ENCODE assay signal across 8 mouse cellular contexts in genomic region chr8:70172043-70172681, GRCm38 (mm10). TPM values are rescaled to one million over a fixed set of nuclear protein-coding genes. Genes with fewer than 3 reads are reported as not detected.
A peak's percentile ranks its signal among the peaks of the same experiment; 100 is the strongest.
DNase-seq lines count a peak whose midpoint lies in the region; ATAC-seq and TF ChIP-seq lines count a peak whose summit lies in the region.

Gene Tmem161a (plus strand): TSS chr8:70172356.

- H3K4me2 ChIP-seq in embryonic facial prominence, embryonic 15.5 days (replicated peaks) = peak within 1 kb of the TSS; percentile 55
- H3K4me2 ChIP-seq in limb, embryonic 14.5 days (replicated peaks; ENCODE audit: low read depth, low read length, severe bottlenecking) = peak within 1 kb of the TSS; percentile 60
- peak within 1 kb of the TSS; percentile 50 for H3K4me2 ChIP-seq in midbrain, postnatal 0 days (ENCODE audit: low read depth, low read length, poor library complexity, severe bottlenecking)

- peaks cover 4% of the 10 kb centered on the region; the same call in 1 of the 2 replicates for H3K4me1 ChIP-seq in bone marrow, adult 2 months (ENCODE audit: control insufficient read depth, insufficient read depth, low read length)
- peaks cover 20% of the 10 kb centered on the region for H3K4me1 ChIP-seq in embryonic facial prominence, embryonic 15.5 days
- peaks cover 7% of the 10 kb centered on the region for H3K4me1 ChIP-seq in limb, embryonic 14.5 days (ENCODE audit: control insufficient read depth, insufficient read depth, low read length)
- H3K4me1 ChIP-seq in midbrain, postnatal 0 days (ENCODE audit: insufficient read depth, low read length) = peaks cover 6% of the 10 kb centered on the region; the same call in 1 of the 2 replicates

- peak; percentile 94 for ATAC-seq in embryonic facial prominence, embryonic 15.5 days (ENCODE audit: insufficient number of reproducible peaks, low FRiP score, low TSS enrichment, low read depth)
- peak; percentile 96 for ATAC-seq in limb, embryonic 14.5 days (ENCODE audit: low FRiP score, low read depth)
- ATAC-seq in midbrain, postnatal 0 days (ENCODE audit: low FRiP score) = peak; percentile 92

- peak; percentile 83; the same call in 1 of the 2 replicates for TF ChIP-seq POLR2A in bone marrow, adult 2 months (IDR thresholded peaks at IDR 0.05; ENCODE audit: borderline replicate concordance, control insufficient read depth, low read depth, low read length)
- peak; percentile 78; the same call in 1 of the 2 replicates for TF ChIP-seq POLR2A in limb, embryonic 14.5 days (IDR thresholded peaks at IDR 0.05; ENCODE audit: borderline replicate concordance, extremely low read depth, insufficient read depth, insufficient read length)

- TF ChIP-seq CTCF in bone marrow, adult 2 months (IDR thresholded peaks at IDR 0.05; ENCODE audit: control insufficient read depth, insufficient read depth, low read length) = peak; percentile 9; the same call in 1 of the 2 replicates
- no peak for TF ChIP-seq CTCF in midbrain, postnatal 0 days (IDR thresholded peaks at IDR 0.05)

- peak within 1 kb of the TSS; percentile 80 for H3K4me3 ChIP-seq in bone marrow, adult 2 months (replicated peaks; ENCODE audit: control insufficient read depth, low read depth, low read length)
- peak within 1 kb of the TSS; percentile 56 for H3K4me3 ChIP-seq in embryonic facial prominence, embryonic 15.5 days (replicated peaks)
- H3K4me3 ChIP-seq in limb, embryonic 14.5 days (replicated peaks; ENCODE audit: low read length) = peak within 1 kb of the TSS; percentile 66
- peak within 1 kb of the TSS; percentile 56 for H3K4me3 ChIP-seq in midbrain, postnatal 0 days (ENCODE audit: low read depth, low read length)

- 2% methylated on average over 27 of the region's 27 CpGs for WGBS in bone marrow, adult 2 months
- 2% methylated on average over 27 of the region's 27 CpGs for WGBS in embryonic facial prominence, embryonic 15.5 days
- 3% methylated on average over 27 of the region's 27 CpGs for WGBS in limb, embryonic 14.5 days
- 2% methylated on average over 27 of the region's 27 CpGs for WGBS in midbrain, postnatal 0 days

- H3K36me3 ChIP-seq in embryonic facial prominence, embryonic 15.5 days = peaks cover 10% of the 10 kb centered on the region; the same call in 1 of the 2 replicates
- H3K36me3 ChIP-seq in limb, embryonic 14.5 days (ENCODE audit: control insufficient read depth, insufficient read depth, low read length) = peaks cover 8% of the 10 kb centered on the region
- H3K36me3 ChIP-seq in midbrain, postnatal 0 days (ENCODE audit: insufficient read depth, low read length) = no peaks in the 10 kb centered on the region

- H3K9ac ChIP-seq in embryonic facial prominence, embryonic 15.5 days = peak within 1 kb of the TSS; percentile 57
- peak within 1 kb of the TSS; percentile 79 for H3K9ac ChIP-seq in limb, embryonic 14.5 days (ENCODE audit: low read depth, low read length, severe bottlenecking)
- peak within 1 kb of the TSS; percentile 62 for H3K9ac ChIP-seq in midbrain, postnatal 0 days (replicated peaks; ENCODE audit: low read length, poor library complexity, severe bottlenecking)

- no peak within 1 kb of the TSS for H3K27ac ChIP-seq in bone marrow, adult 2 months (ENCODE audit: control insufficient read depth, insufficient read depth, low read depth, low read length, poor library complexity)
- peak within 1 kb of the TSS; percentile 39; the same call in 1 of the 2 replicates for H3K27ac ChIP-seq in embryonic facial prominence, embryonic 15.5 days (replicated peaks)
- H3K27ac ChIP-seq in limb, embryonic 14.5 days (replicated peaks; ENCODE audit: low read depth, low read length) = 0 out of 2 replicates have a peak within 1 kb of the TSS, but pooled peaks have one; percentile 20
- H3K27ac ChIP-seq in midbrain, postnatal 0 days (ENCODE audit: low read depth, low read length) = peak within 1 kb of the TSS; percentile 39; the same call in 1 of the 2 replicates

- H3K27me3 ChIP-seq in embryonic facial prominence, embryonic 15.5 days = no peaks in the 10 kb centered on the region
- no peaks in the 10 kb centered on the region for H3K27me3 ChIP-seq in limb, embryonic 14.5 days (ENCODE audit: control insufficient read depth, insufficient read depth, low read length)
- H3K27me3 ChIP-seq in midbrain, postnatal 0 days (ENCODE audit: insufficient read depth, low read length) = no peaks in the 10 kb centered on the region

- no peaks in the 10 kb centered on the region for H3K9me3 ChIP-seq in embryonic facial prominence, embryonic 15.5 days (replicated peaks)
- no peaks in the 10 kb centered on the region for H3K9me3 ChIP-seq in limb, embryonic 14.5 days (ENCODE audit: control insufficient read depth, low read length)
- H3K9me3 ChIP-seq in midbrain, postnatal 0 days (ENCODE audit: low read length) = no peaks in the 10 kb centered on the region

- peak; percentile 97 for DNase-seq in 416B (ENCODE audit: low read depth)
- peak; percentile 95 for DNase-seq in heart, adult 8-10 months (ENCODE audit: low spot score)
- peak; percentile 96 for DNase-seq in kidney, adult 9 months
- peak; percentile 97 for DNase-seq in limb, embryonic 14.5 days (ENCODE audit: low spot score)
- DNase-seq in midbrain, postnatal 0 days (ENCODE audit: low spot score) = peak; percentile 96
- peak; percentile 75 to 76 for DNase-seq in spleen, postnatal 14 days (ENCODE audit: low spot score in 2 of 2)

RNA-seq across cellular contexts. Expression of gene Tmem161a, which starts in this region (rescaled TPM):
- polyA plus RNA-seq in bone marrow, adult 2 months (2011; ENCODE audit: insufficient read depth, insufficient read length, low replicate concordance, missing spikeins) = 10.8 and 22.0 TPM in 2 replicates
- polyA plus RNA-seq in embryonic facial prominence, embryonic 15.5 days (2015; fragmentation: Nextera tagmentation; extraction: Ambion mirVana) = 76.4 and 77.3 TPM in 2 replicates
- total RNA-seq in heart, adult 8-10 months (2022) = 100 to 1,000 TPM in 3 of 4 experiments, 10 to 100 TPM in 1; 93.6 to 114 (median 106) TPM
- 151 and 303 TPM in 2 replicates for polyA plus RNA-seq in limb, embryonic 14.5 days (2012; rRNA removed)
- 49.9 and 54.9 TPM in 2 replicates for polyA plus RNA-seq in limb, embryonic 14.5 days (2014; fragmentation: Nextera tagmentation; extraction: Ambion mirVana)
- 52.4 and 64.8 TPM in 2 replicates for total RNA-seq in midbrain, postnatal 0 days (2014; rRNA removed)
- polyA plus RNA-seq in midbrain, postnatal 0 days (2015; fragmentation: Nextera tagmentation; extraction: Ambion mirVana) = 49.5 and 51.6 TPM in 2 replicates
